Mouse (Mus musculus): ENCODE measurements around the gene Rchy1.

The Rchy1 gene

DNA sequence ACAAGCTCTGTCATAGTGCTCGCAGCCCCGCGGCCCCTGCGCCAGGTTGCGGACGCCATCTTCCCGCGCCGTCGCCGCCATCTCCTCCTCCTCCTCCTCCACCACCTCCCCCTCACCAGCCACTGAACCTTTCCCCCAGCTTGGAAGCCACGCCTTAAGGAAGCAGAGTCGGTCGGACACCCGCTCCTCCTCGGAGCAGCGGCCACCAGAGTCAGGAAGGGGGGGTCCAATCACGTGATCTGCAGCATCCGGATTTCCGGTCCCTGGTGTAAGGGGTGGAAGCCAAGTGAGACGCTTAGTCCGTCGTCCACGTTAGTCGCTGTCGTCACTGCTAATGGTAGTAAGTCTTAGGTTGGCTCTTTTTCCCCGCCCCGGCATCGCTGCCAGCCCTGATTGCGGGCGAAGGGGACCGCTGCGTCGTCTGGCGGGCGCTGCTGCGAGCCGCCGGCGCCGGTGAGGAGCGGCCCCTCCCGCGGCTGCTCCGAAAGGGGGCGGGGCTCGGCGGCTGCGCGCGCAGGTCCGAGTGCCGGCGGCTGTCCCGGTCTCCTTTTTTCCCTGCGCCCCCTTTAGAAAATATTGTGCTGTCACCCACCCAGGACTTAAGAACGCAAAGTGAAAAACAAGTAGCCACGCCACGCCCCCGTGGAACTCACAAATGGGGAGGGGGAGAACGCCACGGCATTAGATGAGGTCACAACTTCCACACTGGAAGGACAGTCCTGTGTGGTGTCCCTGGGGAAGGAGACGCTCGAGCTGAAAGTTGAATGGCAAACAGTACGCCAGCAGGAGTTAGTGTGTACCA lies at the start of gene Rchy1:
TSS of gene Rchy1 (minus strand) at position 430 of the 802 bp plus-strand sequence.
- peak; percentile 97 for DNase-seq

- DNase-seq, result no peak
These were observed 48.9 kb upstream of the Rchy1 start for GRCm38 (mm10) chr5:92011756-92012155.

- DNase-seq, result no peak
These were observed 47.0 kb upstream of the Rchy1 start for GRCm38 (mm10) chr5:92009827-92010226.

GRCm38 (mm10) chr5:92003011-92003410 lies 40.1 kb upstream of the Rchy1 start:
- peak; percentile 56 for DNase-seq

GRCm38 (mm10) chr5:92000770-92001169 lies 37.9 kb upstream of the Rchy1 start:
- no peak for DNase-seq

GRCm38 (mm10) chr5:91994546-91994945 lies 31.7 kb upstream of the Rchy1 start:
- DNase-seq, result peak; percentile 9

- no peak for DNase-seq
These were observed 30.2 kb upstream of the Rchy1 start for GRCm38 (mm10) chr5:91993061-91993460.

GRCm38 (mm10) chr5:91991191-91991937 lies 28.5 kb upstream of the Rchy1 start:
- no peak for DNase-seq

DNA sequence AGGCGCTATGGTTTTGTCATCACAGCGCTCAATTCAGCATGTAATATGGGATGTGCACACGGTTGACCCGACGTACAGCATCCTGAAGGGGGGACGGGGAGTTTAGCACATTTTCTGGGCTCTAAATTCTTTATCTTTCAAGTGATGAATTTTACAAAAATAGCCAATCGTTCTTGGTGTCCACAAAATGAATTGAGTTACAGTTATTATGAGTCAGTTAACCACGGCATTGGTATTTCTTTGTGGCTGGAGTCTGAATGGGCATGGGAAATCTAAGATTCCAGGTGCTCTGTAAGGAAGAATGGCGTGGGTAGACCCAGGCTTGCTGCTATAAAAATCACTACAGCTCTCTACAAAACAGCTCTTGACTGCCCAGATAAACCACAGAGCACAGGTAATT lies 26.4 kb upstream of the Rchy1 start:
- peak; percentile 26 for DNase-seq

DNA sequence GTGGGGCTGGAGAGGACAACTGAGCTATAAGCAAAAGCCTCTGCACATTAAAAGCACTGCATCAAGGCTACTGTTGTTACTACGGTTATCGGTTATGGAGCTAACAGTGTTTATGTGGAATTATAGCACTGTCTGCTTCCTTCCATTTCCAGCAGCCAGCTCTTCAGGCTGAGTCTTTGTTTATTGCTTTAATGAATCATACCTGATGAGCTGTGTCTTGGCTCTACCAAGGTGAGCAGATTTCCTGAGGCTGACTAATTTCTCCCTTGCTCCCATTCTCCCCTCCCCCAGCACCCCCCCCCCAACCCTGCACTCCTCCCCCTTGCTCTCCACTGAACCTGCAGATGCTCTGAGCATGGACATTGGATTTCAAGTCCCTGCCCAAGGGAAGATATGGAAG lies 24.9 kb upstream of the Rchy1 start:
- no peak for DNase-seq

- DNase-seq, result no peak
These were observed 24.4 kb upstream of the Rchy1 start, which contains the start of gene Odaph for GRCm38 (mm10) chr5:91987236-91987635. Gene Odaph (plus strand): TSS chr5:91987475.

DNA sequence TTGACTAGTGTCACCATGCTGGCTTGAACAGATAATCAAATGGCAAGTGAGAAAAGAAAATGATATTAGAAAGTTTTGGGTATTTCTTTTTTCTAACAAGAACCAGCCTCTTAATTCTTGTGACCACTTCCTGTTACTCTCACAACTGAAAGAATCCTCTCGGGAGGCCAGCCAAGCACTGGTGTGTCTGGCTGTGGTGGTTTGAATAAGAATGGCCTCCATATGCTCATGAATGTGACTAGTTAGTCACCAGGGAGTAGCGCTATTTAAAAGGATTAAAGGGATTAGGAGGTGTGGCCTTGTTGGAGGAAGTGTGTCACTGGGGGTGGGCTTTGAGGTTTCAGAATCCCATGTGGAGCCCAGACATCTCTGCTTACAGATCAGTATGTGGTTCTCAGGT lies 22.9 kb upstream of the Rchy1 start:
- peak; percentile 23 for DNase-seq

DNA sequence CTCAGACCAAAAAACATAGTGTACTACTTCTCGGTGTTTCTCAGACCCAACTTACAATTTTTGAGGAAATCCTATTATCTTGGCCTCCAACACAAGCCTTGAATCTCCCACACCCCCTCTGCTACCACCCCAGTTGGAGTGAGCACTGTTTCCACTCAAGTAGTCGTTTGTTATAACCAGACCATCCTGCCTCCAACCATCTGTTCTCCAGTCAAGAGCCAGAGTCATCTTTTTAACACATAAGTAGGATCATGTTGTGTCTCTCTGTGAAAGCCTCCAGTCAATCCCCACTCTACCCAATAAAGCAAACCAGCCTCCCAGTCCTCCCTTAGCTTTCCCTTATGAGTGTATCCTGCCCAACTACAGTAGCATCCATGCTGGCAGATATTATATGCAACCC lies 20.6 kb upstream of the Rchy1 start:
- DNase-seq, result no peak

GRCm38 (mm10) chr5:91981176-91981840 lies 18.4 kb upstream of the Rchy1 start:
- DNase-seq, result no peak

DNA sequence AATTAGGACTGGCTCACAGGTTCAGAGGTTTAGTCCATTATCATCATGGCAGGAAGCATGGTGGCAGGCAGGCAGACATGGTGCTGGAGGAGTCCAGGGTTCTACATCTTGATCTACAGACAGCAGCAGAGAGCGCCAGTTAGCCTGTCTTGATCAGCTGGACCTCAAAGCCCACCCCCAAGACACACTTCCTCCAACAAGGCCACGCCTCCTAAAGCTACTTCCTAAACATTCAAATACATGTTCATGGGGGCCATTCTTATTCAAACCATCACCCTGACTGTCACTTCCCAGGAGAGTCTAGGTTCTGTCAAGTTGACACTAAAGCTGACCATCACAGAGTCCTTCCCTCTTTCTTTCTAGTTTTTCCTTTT lies 14.5 kb upstream of the Rchy1 start:
- no peak for DNase-seq

DNA sequence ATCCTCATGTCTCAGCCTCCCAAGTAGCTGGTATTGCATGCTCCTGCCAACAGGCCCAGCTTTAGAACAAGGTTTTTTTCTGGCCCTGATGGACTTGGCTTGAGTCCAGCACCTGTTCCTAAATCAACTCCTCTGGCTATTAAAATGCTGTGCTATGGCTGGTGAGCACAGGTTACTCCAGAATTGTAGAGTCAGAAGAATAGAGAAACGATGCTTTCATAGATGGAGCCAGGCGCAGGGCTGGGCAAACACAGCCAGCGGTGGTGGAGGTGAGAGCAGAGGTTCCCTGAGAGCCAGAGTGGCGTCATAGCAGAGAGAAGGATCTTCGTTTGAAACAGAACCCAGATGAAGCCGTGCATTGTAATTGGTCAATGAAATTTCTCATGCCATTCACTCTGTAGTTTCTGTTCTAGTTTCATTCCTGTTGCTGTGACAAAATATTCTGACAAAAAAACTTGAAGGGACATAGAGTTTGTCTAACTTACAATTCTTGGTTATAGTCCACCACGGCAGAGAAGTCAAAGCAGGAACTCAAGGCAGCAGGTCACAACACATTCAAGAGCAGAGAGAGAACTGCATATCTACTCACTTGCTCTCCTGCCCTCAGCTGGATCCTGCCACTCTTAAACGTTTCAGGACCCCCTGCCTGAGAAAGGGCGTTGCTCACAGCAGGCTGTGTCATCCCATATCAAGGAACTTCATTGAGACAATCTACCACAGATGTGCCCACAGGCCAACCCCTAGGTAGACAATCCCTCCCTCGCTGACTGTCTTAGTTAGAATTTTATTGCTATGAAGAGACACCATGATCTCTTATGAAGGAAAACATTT lies 13.9 kb upstream of the Rchy1 start:
- DNase-seq, result no peak

- DNase-seq, result no peak
These were observed 12.9 kb upstream of the Rchy1 start for GRCm38 (mm10) chr5:91975758-91976157.

DNA sequence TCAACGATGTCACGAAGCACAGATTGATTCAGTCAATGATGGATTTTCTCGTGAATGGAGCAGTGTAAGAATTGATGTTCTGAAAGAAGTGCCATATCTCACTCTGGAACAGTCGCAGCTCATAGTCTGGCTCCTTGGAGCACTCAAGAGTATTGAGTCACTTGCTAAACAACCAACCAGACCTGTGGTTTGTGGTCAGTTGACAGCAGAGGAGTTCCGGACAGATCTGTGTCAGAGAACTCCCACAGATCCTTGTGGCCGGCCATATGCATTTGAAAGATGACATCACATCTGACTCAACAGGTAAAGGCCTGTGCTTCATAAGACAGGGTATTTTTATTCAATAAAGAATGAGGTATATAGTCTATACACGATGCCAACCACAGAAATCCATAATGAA lies 11.1 kb upstream of the Rchy1 start:
- DNase-seq, result no peak

DNA sequence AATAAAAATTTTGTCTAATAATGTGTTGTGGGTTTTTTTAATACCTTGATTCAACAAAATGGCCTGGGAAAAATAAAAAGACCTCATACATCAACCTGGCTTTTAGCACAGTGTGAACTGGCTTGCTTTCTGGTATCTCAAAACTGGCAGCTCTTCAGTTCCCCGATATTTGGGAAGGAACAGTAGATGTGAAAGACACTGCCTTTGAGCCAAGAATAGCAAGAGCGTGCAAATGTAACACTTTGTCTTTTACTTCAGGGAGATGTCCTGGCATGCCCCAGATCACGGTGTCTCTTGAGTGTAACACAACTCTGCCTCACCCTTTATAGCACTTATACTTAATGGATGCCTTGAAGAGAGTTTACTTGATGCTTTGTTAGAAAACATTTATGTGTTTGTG lies 9.2 kb upstream of the Rchy1 start:
- DNase-seq, result no peak

- no peak for DNase-seq
These were observed 619 bp downstream of the Rchy1 start for GRCm38 (mm10) chr5:91962259-91962638.

DNA sequence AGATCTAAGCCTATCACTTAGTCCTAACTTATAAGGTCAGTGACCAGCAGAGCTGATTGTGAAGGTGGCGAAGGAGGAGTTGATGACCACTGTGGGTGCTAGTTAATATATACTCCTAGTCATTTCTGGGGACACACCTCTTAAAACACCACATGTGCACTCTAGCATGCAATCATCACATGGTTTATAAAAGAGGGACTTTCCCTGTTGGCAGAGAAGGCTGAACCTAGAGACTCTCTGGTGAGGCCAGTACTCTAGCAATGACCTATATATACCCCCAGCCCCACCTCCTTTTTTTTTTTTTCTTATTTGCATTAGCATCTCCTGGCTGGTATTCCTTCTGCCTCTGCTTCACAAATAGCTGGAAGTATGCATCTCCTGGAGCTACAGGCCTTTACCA lies 1.5 kb downstream of the Rchy1 start:
- DNase-seq, result no peak

DNA sequence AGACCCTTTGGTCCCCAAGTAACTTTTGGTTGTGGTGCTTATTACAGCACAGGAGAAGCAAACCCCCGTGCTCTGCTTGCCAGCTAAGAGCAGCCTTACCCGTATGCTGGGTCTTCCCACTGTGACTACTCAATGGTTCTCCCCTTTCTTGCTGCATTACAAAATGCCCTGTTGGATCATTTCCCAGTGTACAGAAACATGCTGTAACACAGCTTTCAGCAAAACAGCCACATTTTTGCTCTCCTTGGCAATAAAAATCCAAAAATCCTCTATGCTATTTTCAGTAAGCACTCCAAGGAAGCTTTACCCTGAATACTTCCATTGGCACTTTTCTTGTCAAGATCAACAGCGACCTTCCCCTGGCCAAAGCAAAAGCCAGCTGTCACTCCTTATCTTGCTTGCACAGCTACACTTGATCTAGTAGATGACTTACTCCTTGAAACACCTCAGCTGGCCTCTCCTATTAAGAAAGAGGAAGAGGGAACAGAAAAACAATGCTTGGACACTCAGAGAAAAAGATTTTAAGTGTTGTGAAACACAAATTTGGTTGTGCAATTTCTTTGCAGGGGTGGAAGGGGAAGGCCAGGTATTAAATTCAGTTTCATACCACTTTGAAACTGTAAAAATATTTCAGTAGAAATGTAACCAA lies 2.1 kb downstream of the Rchy1 start:
- DNase-seq, result no peak
